Mouse (Mus musculus): Measurements from ENCODE around the gene Mlycd. TPM values are rescaled to one million over a fixed set of nuclear protein-coding genes. Genes with fewer than 3 reads are reported as not detected.

The Mlycd gene
- polyA plus RNA-seq, 1 experiment from 2014 or later: 15.3 TPM

GRCm38 (mm10) chr8:119442970-119443369, 48.3 kb downstream of the Mlycd start:
- Histone ChIP-seq H3K4me1 (peaks cover 38% of the 10 kb centered on the region), H3K36me3 (no peaks in the 10 kb centered on the region), H3K27ac (replicated peaks) (no peak overlapping the region), H3K9ac (no peak overlapping the region), H3K9me3 (replicated peaks) (no peaks in the 10 kb centered on the region), H3K4me2 (replicated peaks) (no peak overlapping the region), H3K4me3 (replicated peaks) (no peak overlapping the region), H3K27me3 (peaks cover 23% of the 10 kb centered on the region)
- no peak for ATAC-seq (ENCODE audit: insufficient number of reproducible peaks, low FRiP score, low TSS enrichment, low read depth)
- WGBS: 96% methylated on average over 8 of the region's 8 CpGs

GRCm38 (mm10) chr8:119446211-119446989, 51.7 kb downstream of the Mlycd start, which contains the start of gene Necab2:
Gene Necab2, plus strand, starts transcription at chr8:119446719.
- Histone ChIP-seq H3K27ac (replicated peaks) (0 out of 2 replicates have a peak within 1 kb of the TSS, but pooled peaks have one; percentile 11), H3K9me3 (replicated peaks) (no peaks in the 10 kb centered on the region), H3K4me2 (replicated peaks) (peak within 1 kb of the TSS; percentile 98), H3K27me3 (peaks cover 37% of the 10 kb centered on the region), H3K9ac (peak within 1 kb of the TSS; percentile 50), H3K36me3 (no peaks in the 10 kb centered on the region), H3K4me3 (replicated peaks) (peak within 1 kb of the TSS; percentile 65), H3K4me1 (peaks cover 14% of the 10 kb centered on the region)
- 2% methylated on average over 49 of the region's 52 CpGs for WGBS
- no peak for ATAC-seq (ENCODE audit: insufficient number of reproducible peaks, low FRiP score, low TSS enrichment, low read depth)

GRCm38 (mm10) chr8:119446990-119447780, 52.5 kb downstream of the Mlycd start:
- H3K4me1 ChIP-seq: peaks cover 14% of the 10 kb centered on the region
- no peaks in the 10 kb centered on the region for H3K36me3 ChIP-seq
- 0 out of 2 replicates have a peak, but pooled peaks have one; percentile 12 for ATAC-seq (ENCODE audit: insufficient number of reproducible peaks, low FRiP score, low TSS enrichment, low read depth)
- H3K9me3 ChIP-seq (replicated peaks): no peaks in the 10 kb centered on the region
- H3K4me2 ChIP-seq (replicated peaks): peak overlapping the region; percentile 98
- WGBS: under 1% methylated on average over 41 of the region's 80 CpGs
- peaks cover 37% of the 10 kb centered on the region for H3K27me3 ChIP-seq
- H3K4me3 ChIP-seq (replicated peaks): peak overlapping the region; percentile 65
- H3K9ac ChIP-seq: peak overlapping the region; percentile 50
- H3K27ac ChIP-seq (replicated peaks): no peak overlapping the region

- peak overlapping the region; percentile 65 for H3K4me3 ChIP-seq (replicated peaks)
- ATAC-seq (ENCODE audit: insufficient number of reproducible peaks, low FRiP score, low TSS enrichment, low read depth): no peak
- H3K36me3 ChIP-seq: no peaks in the 10 kb centered on the region
- peak overlapping the region; percentile 98 for H3K4me2 ChIP-seq (replicated peaks)
- no peaks in the 10 kb centered on the region for H3K9me3 ChIP-seq (replicated peaks)
- H3K27ac ChIP-seq (replicated peaks): no peak overlapping the region
- 3% methylated on average over 17 of the region's 17 CpGs for WGBS
- peaks cover 37% of the 10 kb centered on the region for H3K27me3 ChIP-seq
- no peak overlapping the region for H3K9ac ChIP-seq
- peaks cover 14% of the 10 kb centered on the region for H3K4me1 ChIP-seq
Observed at GRCm38 (mm10) chr8:119447781-119448170, 53.1 kb downstream of the Mlycd start.

GRCm38 (mm10) chr8:119449627-119450026, 54.9 kb downstream of the Mlycd start:
- no peak overlapping the region for H3K9ac ChIP-seq
- no peak for ATAC-seq (ENCODE audit: insufficient number of reproducible peaks, low FRiP score, low TSS enrichment, low read depth)
- no peak overlapping the region for H3K4me2 ChIP-seq (replicated peaks)
- no peak overlapping the region for H3K4me3 ChIP-seq (replicated peaks)
- H3K27ac ChIP-seq (replicated peaks): no peak overlapping the region
- WGBS: 66% methylated on average over 12 of the region's 12 CpGs
- peaks cover 37% of the 10 kb centered on the region for H3K27me3 ChIP-seq
- H3K36me3 ChIP-seq: no peaks in the 10 kb centered on the region
- H3K9me3 ChIP-seq (replicated peaks): no peaks in the 10 kb centered on the region
- H3K4me1 ChIP-seq: peaks cover 14% of the 10 kb centered on the region

GRCm38 (mm10) chr8:119451131-119451530, 56.5 kb downstream of the Mlycd start:
- peaks cover 12% of the 10 kb centered on the region for H3K4me1 ChIP-seq
- no peaks in the 10 kb centered on the region for H3K9me3 ChIP-seq (replicated peaks)
- H3K4me2 ChIP-seq (replicated peaks): no peak overlapping the region
- ATAC-seq (ENCODE audit: insufficient number of reproducible peaks, low FRiP score, low TSS enrichment, low read depth): no peak
- no peaks in the 10 kb centered on the region for H3K36me3 ChIP-seq
- WGBS: 85% methylated on average over 4 of the region's 4 CpGs
- no peak overlapping the region for H3K4me3 ChIP-seq (replicated peaks)
- peaks cover 26% of the 10 kb centered on the region for H3K27me3 ChIP-seq
- H3K27ac ChIP-seq (replicated peaks): no peak overlapping the region
- H3K9ac ChIP-seq: no peak overlapping the region

GRCm38 (mm10) chr8:119452919-119453318, 58.2 kb downstream of the Mlycd start:
- H3K4me1 ChIP-seq: no peaks in the 10 kb centered on the region
- H3K36me3 ChIP-seq: no peaks in the 10 kb centered on the region
- no peak overlapping the region for H3K4me3 ChIP-seq (replicated peaks)
- no peak overlapping the region for H3K4me2 ChIP-seq (replicated peaks)
- ATAC-seq (ENCODE audit: insufficient number of reproducible peaks, low FRiP score, low TSS enrichment, low read depth): no peak
- peaks cover 14% of the 10 kb centered on the region for H3K27me3 ChIP-seq
- H3K27ac ChIP-seq (replicated peaks): no peak overlapping the region
- 84% methylated on average over 5 of the region's 5 CpGs for WGBS
- no peaks in the 10 kb centered on the region for H3K9me3 ChIP-seq (replicated peaks)
- H3K9ac ChIP-seq: no peak overlapping the region

- Histone ChIP-seq H3K36me3 (no peaks in the 10 kb centered on the region), H3K4me1 (0 out of 2 replicates have a peak, but pooled peaks cover 4% of the 10 kb centered on the region), H3K9ac (no peak overlapping the region), H3K27ac (replicated peaks) (no peak overlapping the region), H3K4me2 (replicated peaks) (no peak overlapping the region), H3K9me3 (replicated peaks) (no peaks in the 10 kb centered on the region), H3K27me3 (no peaks in the 10 kb centered on the region), H3K4me3 (replicated peaks) (no peak overlapping the region)
- no peak for ATAC-seq (ENCODE audit: insufficient number of reproducible peaks, low FRiP score, low TSS enrichment, low read depth)
- 82% methylated on average over 5 of the region's 5 CpGs for WGBS
Observed at GRCm38 (mm10) chr8:119456045-119456444, 61.4 kb downstream of the Mlycd start.

- no peak overlapping the region for H3K27ac ChIP-seq (replicated peaks)
- H3K36me3 ChIP-seq: no peaks in the 10 kb centered on the region
- WGBS: 50% methylated on average over 16 of the region's 16 CpGs
- ATAC-seq (ENCODE audit: insufficient number of reproducible peaks, low FRiP score, low TSS enrichment, low read depth): no peak
- H3K9ac ChIP-seq: no peak overlapping the region
- H3K9me3 ChIP-seq (replicated peaks): no peaks in the 10 kb centered on the region
- no peak overlapping the region for H3K4me3 ChIP-seq (replicated peaks)
- peaks cover 3% of the 10 kb centered on the region for H3K27me3 ChIP-seq
- H3K4me1 ChIP-seq: 0 out of 2 replicates have a peak, but pooled peaks cover 9% of the 10 kb centered on the region
- H3K4me2 ChIP-seq (replicated peaks): no peak overlapping the region
Observed at GRCm38 (mm10) chr8:119459724-119460123, 65.0 kb downstream of the Mlycd start.

All from embryonic facial prominence, embryonic 15.5 days (tissue).